Mouse (Mus musculus) midbrain, embryonic 14.5 days (tissue): Measurements from ENCODE around the gene Gm20388. TPM values are rescaled to one million over a fixed set of nuclear protein-coding genes. Genes with fewer than 3 reads are reported as not detected.
A peak's percentile ranks its signal among the peaks of the same experiment; 100 is the strongest.

ENCODE experiments used
- ATAC-seq: fragments of 200-750 bp; cut with Nextera tagmentation; 2 replicates; pipeline ENCODE4 v1.8.0; 2017; ENCODE audit warnings: moderate number of reproducible peaks, moderate library complexity; ENCODE audit not compliant: low FRiP score, low TSS enrichment
- DNase-seq: peaks from one replicate; pipeline ENCODE4 v3.0.0-alpha.2; 2015
- H3K27ac ChIP-seq: fragments of 300-500 bp; sonication (generic); replicated peaks from 2 replicates; pipeline ENCODE4 v1.5.1; 2014; ENCODE audit warnings: mild to moderate bottlenecking, low read depth, low read length, moderate library complexity
- H3K27me3 ChIP-seq: fragments of 300-500 bp; sonication (generic); 2 replicates; pipeline ENCODE4 v1.6.1; 2014; ENCODE audit warnings: low read length, control low read depth, mixed read lengths; ENCODE audit not compliant: control insufficient read depth, insufficient read depth
- H3K36me3 ChIP-seq: fragments of 300-500 bp; sonication (generic); 2 replicates; pipeline ENCODE4 v1.6.1; 2014; ENCODE audit warnings: low read length, control low read depth; ENCODE audit not compliant: control insufficient read depth, insufficient read depth
- H3K4me1 ChIP-seq: fragments of 300-500 bp; sonication (generic); 2 replicates; pipeline ENCODE4 v1.6.1; 2014; ENCODE audit warnings: mild to moderate bottlenecking, antibody characterized with exemption, low read length, control low read depth; ENCODE audit not compliant: control insufficient read depth, insufficient read depth
- H3K4me2 ChIP-seq: fragments of 300-500 bp; sonication (generic); 2 replicates; pipeline ENCODE4 v1.6.1; 2014; ENCODE audit warnings: mild to moderate bottlenecking, low read length, moderate library complexity
- H3K4me3 ChIP-seq: fragments of 300-500 bp; sonication (generic); replicated peaks from 2 replicates; pipeline ENCODE4 v1.5.1; 2014; ENCODE audit warnings: low read depth, low read length
- H3K9ac ChIP-seq: fragments of 300-500 bp; sonication (generic); replicated peaks from 2 replicates; pipeline ENCODE4 v1.6.1; 2014; ENCODE audit warnings: mild to moderate bottlenecking, low read length, moderate library complexity
- H3K9me3 ChIP-seq: fragments of 300-500 bp; sonication (generic); 2 replicates; pipeline ENCODE4 v1.6.1; 2016; ENCODE audit warnings: low read length, control low read depth, mixed read lengths; ENCODE audit not compliant: control insufficient read depth
- WGBS: fragments of 180-500 bp; shearing (Covaris S2); extraction: QIAGEN DNeasy Blood & Tissue Kit; methylation state at CpG from one replicate; pipeline ENCODE4 v1.1.7; 2014; 5-methylcytosine and 5-hydroxymethylcytosine counted together
- polyA plus RNA-seq: library from polyadenylated mRNA; unstranded; fragments of >200 nt; fragmentation: Nextera tagmentation; extraction: Ambion mirVana; gene quantifications from 2 replicates; pipeline ENCODE4 v1.2.1, GENCODE M21; 2014

The Gm20388 gene
- polyA plus RNA-seq, 1 experiment from 2014 or later: 4.1 TPM

- Histone ChIP-seq H3K9me3 (no peaks in the 10 kb centered on the region), H3K4me3 (peak overlapping the region; percentile 86), H3K4me2 (peak overlapping the region; percentile 99), H3K36me3 (no peaks in the 10 kb centered on the region), H3K27ac (peak overlapping the region; percentile 77), H3K4me1 (peaks cover 57% of the 10 kb centered on the region), H3K9ac (peak overlapping the region; percentile 71), H3K27me3 (no peaks in the 10 kb centered on the region)
- DNase-seq (peak; percentile 72), ATAC-seq (no peak)
- WGBS: under 1% methylated on average over 56 of the region's 56 CpGs
Observed at GRCm38 (mm10) chr8:121651874-121652361, 1741.3 kb downstream of the Gm20388 start.

DNA sequence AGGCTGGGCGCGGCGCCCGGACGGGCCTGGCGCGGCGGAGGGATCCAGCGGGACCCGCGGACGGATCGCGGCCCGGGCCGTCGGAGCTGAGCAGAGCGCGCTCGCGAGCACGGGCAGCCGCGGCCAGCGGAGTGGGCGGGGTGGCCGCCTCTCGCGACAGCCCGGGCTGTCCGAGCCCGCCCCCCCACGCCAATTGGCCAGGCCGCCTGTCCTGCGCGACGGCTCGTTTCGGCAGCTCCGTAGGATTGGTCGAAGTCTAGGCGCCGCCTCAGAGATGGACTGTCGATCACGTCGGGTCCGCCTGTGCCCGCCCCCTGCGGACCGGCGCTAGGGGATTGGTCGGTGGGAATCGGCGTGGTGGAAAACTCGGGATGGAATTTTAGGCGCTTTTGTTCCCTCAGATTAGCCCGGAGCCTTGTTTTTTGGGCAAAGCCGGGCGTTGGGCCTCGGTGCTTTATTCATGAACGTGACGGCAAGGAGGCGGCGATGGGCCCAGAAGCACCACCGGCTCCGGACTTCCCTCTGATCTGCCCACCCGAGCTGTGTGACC, 1742.2 kb downstream of the Gm20388 start, which contains the start of gene Zcchc14:
Gene Zcchc14 (minus strand): TSS at position 128 of the 550 bp plus-strand sequence.
- peak within 1 kb of the TSS; percentile 99 for H3K4me2 ChIP-seq
- H3K9ac ChIP-seq: peak within 1 kb of the TSS; percentile 94
- H3K9me3 ChIP-seq: no peaks in the 10 kb centered on the region
- peak within 1 kb of the TSS; percentile 100 for H3K27ac ChIP-seq
- H3K27me3 ChIP-seq: no peaks in the 10 kb centered on the region
- H3K4me1 ChIP-seq: peaks cover 48% of the 10 kb centered on the region
- DNase-seq: peak; percentile 99
- under 1% methylated on average over 67 of the region's 67 CpGs for WGBS
- H3K36me3 ChIP-seq: no peaks in the 10 kb centered on the region
- ATAC-seq: peak; percentile 98
- H3K4me3 ChIP-seq: peak within 1 kb of the TSS; percentile 86

- Histone ChIP-seq H3K9me3 (no peaks in the 10 kb centered on the region), H3K4me2 (peak overlapping the region; percentile 83), H3K27ac (peak overlapping the region; percentile 100), H3K36me3 (no peaks in the 10 kb centered on the region), H3K4me3 (peak overlapping the region; percentile 78), H3K27me3 (no peaks in the 10 kb centered on the region), H3K4me1 (peaks cover 42% of the 10 kb centered on the region), H3K9ac (peak overlapping the region; percentile 94)
- DNase-seq (peak; percentile 61), ATAC-seq (peak; percentile 47; the same call in 1 of the 2 replicates)
- 3% methylated on average over 31 of the region's 31 CpGs for WGBS
Observed at GRCm38 (mm10) chr8:121653340-121654019, 1742.8 kb downstream of the Gm20388 start.

- 87% methylated on average over 4 of the region's 4 CpGs for WGBS
- Histone ChIP-seq H3K36me3 (no peaks in the 10 kb centered on the region), H3K9me3 (no peaks in the 10 kb centered on the region), H3K27ac (peak overlapping the region; percentile 100), H3K4me3 (peak overlapping the region; percentile 78), H3K4me2 (peak overlapping the region; percentile 83), H3K9ac (peak overlapping the region; percentile 94), H3K27me3 (no peaks in the 10 kb centered on the region), H3K4me1 (peaks cover 36% of the 10 kb centered on the region)
- DNase-seq: no peak
- no peak for ATAC-seq
Observed at GRCm38 (mm10) chr8:121654131-121654530, 1743.5 kb downstream of the Gm20388 start.

GRCm38 (mm10) chr8:121654966-121655494, 1744.4 kb downstream of the Gm20388 start:
- WGBS: 75% methylated on average over 14 of the region's 14 CpGs
- no peak overlapping the region for H3K4me2 ChIP-seq
- no peaks in the 10 kb centered on the region for H3K36me3 ChIP-seq
- no peaks in the 10 kb centered on the region for H3K27me3 ChIP-seq
- ATAC-seq (no peak), DNase-seq (no peak)
- no peak overlapping the region for H3K4me3 ChIP-seq
- peaks cover 27% of the 10 kb centered on the region for H3K4me1 ChIP-seq
- H3K9me3 ChIP-seq: no peaks in the 10 kb centered on the region
- peak overlapping the region; percentile 94; the same call in 1 of the 2 replicates for H3K9ac ChIP-seq
- no peak overlapping the region for H3K27ac ChIP-seq

GRCm38 (mm10) chr8:121660602-121661001, 1750.0 kb downstream of the Gm20388 start:
- Histone ChIP-seq H3K27me3 (no peaks in the 10 kb centered on the region), H3K9ac (no peak overlapping the region), H3K4me1 (0 out of 2 replicates have a peak, but pooled peaks cover 6% of the 10 kb centered on the region), H3K36me3 (no peaks in the 10 kb centered on the region), H3K4me2 (no peak overlapping the region), H3K4me3 (no peak overlapping the region), H3K9me3 (no peaks in the 10 kb centered on the region), H3K27ac (no peak overlapping the region)
- ATAC-seq (no peak), DNase-seq (no peak)
- 80% methylated on average over 15 of the region's 15 CpGs for WGBS

- no peaks in the 10 kb centered on the region for H3K9me3 ChIP-seq
- no peak overlapping the region for H3K9ac ChIP-seq
- DNase-seq: no peak
- 0 out of 2 replicates have a peak, but pooled peaks cover 7% of the 10 kb centered on the region for H3K4me1 ChIP-seq
- no peak overlapping the region for H3K4me3 ChIP-seq
- H3K27ac ChIP-seq: no peak overlapping the region
- no peaks in the 10 kb centered on the region for H3K36me3 ChIP-seq
- no peak for ATAC-seq
- H3K4me2 ChIP-seq: no peak overlapping the region
- H3K27me3 ChIP-seq: no peaks in the 10 kb centered on the region
- 88% methylated on average over 18 of the region's 18 CpGs for WGBS
Observed at GRCm38 (mm10) chr8:121661631-121662357, 1751.2 kb downstream of the Gm20388 start.

DNA sequence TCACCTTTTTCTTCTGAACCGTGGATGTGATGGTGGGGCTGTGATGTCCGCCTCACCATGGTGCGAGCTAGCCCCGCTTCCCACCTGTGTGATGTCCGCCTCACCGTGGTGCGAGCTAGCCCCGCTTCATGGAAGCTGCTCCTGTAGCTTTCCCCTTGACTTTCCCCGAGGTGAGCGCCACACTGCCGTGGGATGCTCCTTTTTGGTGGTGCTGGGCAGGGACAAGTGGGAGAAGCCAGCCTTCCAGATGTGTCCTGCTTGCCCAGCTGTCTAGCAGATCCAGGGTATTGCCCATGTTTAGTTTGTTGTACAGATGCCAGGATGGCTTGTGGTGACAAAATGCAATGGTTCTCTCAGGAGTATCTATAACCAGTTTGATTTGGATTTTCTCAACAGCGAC, 1752.5 kb downstream of the Gm20388 start:
- H3K9ac ChIP-seq: no peak overlapping the region
- WGBS: 93% methylated on average over 12 of the region's 12 CpGs
- no peaks in the 10 kb centered on the region for H3K27me3 ChIP-seq
- H3K27ac ChIP-seq: no peak overlapping the region
- ATAC-seq: no peak
- DNase-seq: no peak
- 0 out of 2 replicates have a peak, but pooled peaks cover 7% of the 10 kb centered on the region for H3K4me1 ChIP-seq
- no peak overlapping the region for H3K4me2 ChIP-seq
- H3K4me3 ChIP-seq: no peak overlapping the region
- H3K9me3 ChIP-seq: no peaks in the 10 kb centered on the region
- H3K36me3 ChIP-seq: no peaks in the 10 kb centered on the region
